Mouse (Mus musculus) erythroblast, embryonic 14.5 days (primary cell): ENCODE results near the gene Aqp8.

ENCODE experiments used
- GATA1 ChIP-seq: IDR thresholded peaks from 2 replicates; pipeline ENCODE4 v1.6.1; 2012; ENCODE audit warnings: low read length, inconsistent platforms, mixed read lengths
- TAL1 ChIP-seq: IDR thresholded peaks from 3 replicates; pipeline ENCODE4 v1.6.1; 2012; ENCODE audit warnings: low read length, inconsistent platforms, mixed read lengths

DNA sequence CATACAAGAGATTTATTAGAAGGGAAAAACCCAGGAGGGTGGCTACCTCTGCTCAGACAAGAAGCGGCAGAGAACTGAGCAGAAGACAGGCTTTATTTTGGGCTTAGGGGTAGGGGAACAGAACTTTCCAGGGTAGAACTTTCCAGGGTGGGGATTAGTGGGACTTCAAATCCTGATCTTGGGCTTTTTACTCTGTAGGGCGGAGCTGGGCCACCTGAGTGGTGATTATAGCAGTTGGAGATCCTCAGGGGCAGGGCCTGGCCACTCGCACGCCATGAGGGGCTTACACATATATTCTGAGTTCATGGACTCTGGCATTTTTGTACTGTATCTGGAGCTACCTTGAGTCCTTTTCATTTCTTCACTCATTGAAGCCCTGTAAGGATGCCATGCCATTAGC, 775 bp upstream of the Aqp8 start:
- TF ChIP-seq GATA1: no peak
- no peak for TF ChIP-seq TAL1
